Comparison of ENCODE assay signal across 20 mouse cellular contexts in genomic region chr4:81582546-81582945, GRCm38 (mm10).
DNase-seq lines count a peak whose midpoint lies in the region; ATAC-seq lines count a peak whose summit lies in the region.
"Had no signal": no experiment of that assay in that cellular context is flagged by ENCODE, and none has a peak within 500 bp of the region (broad histone marks: within the 10 kb centered on the region; RNA-seq: fewer than 3 reads in every experiment).

No protein-coding gene starts in this region.

- no peaks in the 10 kb centered on the region for H3K36me3 ChIP-seq in forebrain, embryonic 15.5 days
- H3K36me3 ChIP-seq in forebrain, embryonic 14.5 days (ENCODE audit: control insufficient read depth, insufficient read depth, low read length), result no peaks in the 10 kb centered on the region
- no peaks in the 10 kb centered on the region for H3K36me3 ChIP-seq in embryonic facial prominence, embryonic 13.5 days
- H3K36me3 ChIP-seq: hindbrain, embryonic 10.5 days; kidney, embryonic 15.5 days; limb, embryonic 15.5 days had no signal

- no peak overlapping the region for H3K4me3 ChIP-seq in forebrain, embryonic 15.5 days
- H3K4me3 ChIP-seq in forebrain, embryonic 14.5 days (ENCODE audit: low read depth, low read length), result no peak overlapping the region
- no peak overlapping the region for H3K4me3 ChIP-seq in embryonic facial prominence, embryonic 13.5 days
- H3K4me3 ChIP-seq: erythroblast, embryonic 14.5 days; hindbrain, embryonic 10.5 days; kidney, embryonic 15.5 days; limb, embryonic 15.5 days had no signal

- H3K27me3 ChIP-seq in forebrain, embryonic 15.5 days, result no peaks in the 10 kb centered on the region
- no peaks in the 10 kb centered on the region for H3K27me3 ChIP-seq in forebrain, embryonic 14.5 days (replicated peaks; ENCODE audit: control insufficient read depth, insufficient read depth, low read length)
- H3K27me3 ChIP-seq in embryonic facial prominence, embryonic 13.5 days, result no peaks in the 10 kb centered on the region
- H3K27me3 ChIP-seq: limb, embryonic 15.5 days had no signal

- H3K4me1 ChIP-seq in forebrain, embryonic 15.5 days, result peaks cover 28% of the 10 kb centered on the region
- peaks cover 17% of the 10 kb centered on the region for H3K4me1 ChIP-seq in forebrain, embryonic 14.5 days (ENCODE audit: control insufficient read depth, insufficient read depth, low read length)
- H3K4me1 ChIP-seq in embryonic facial prominence, embryonic 13.5 days, result peaks cover 37% of the 10 kb centered on the region
- H3K4me1 ChIP-seq: kidney, embryonic 15.5 days had no signal

- no peaks in the 10 kb centered on the region for H3K9me3 ChIP-seq in forebrain, embryonic 15.5 days
- no peaks in the 10 kb centered on the region for H3K9me3 ChIP-seq in forebrain, embryonic 14.5 days (replicated peaks; ENCODE audit: control insufficient read depth, low read length)
- no peaks in the 10 kb centered on the region for H3K9me3 ChIP-seq in embryonic facial prominence, embryonic 13.5 days
- H3K9me3 ChIP-seq: hindbrain, embryonic 10.5 days; kidney, embryonic 15.5 days; limb, embryonic 15.5 days had no signal

- H3K4me2 ChIP-seq in forebrain, embryonic 15.5 days (replicated peaks), result no peak overlapping the region
- no peak overlapping the region for H3K4me2 ChIP-seq in forebrain, embryonic 14.5 days (ENCODE audit: low read length)
- no peak overlapping the region for H3K4me2 ChIP-seq in embryonic facial prominence, embryonic 13.5 days
- H3K4me2 ChIP-seq: kidney, embryonic 15.5 days; limb, embryonic 15.5 days; midbrain, embryonic 11.5 days had no signal

- 46% methylated on average over 2 of the region's 2 CpGs for WGBS in forebrain, embryonic 15.5 days
- 46% methylated on average over 2 of the region's 2 CpGs for WGBS in forebrain, embryonic 14.5 days
- WGBS in embryonic facial prominence, embryonic 13.5 days, result 10% methylated on average over 2 of the region's 2 CpGs

- no peak for DNase-seq in forebrain, embryonic 14.5 days (ENCODE audit: low spot score)
- DNase-seq in heart, postnatal 10 days, result peak; percentile 20 to 29
- no peak for DNase-seq in heart, adult 18-20 months
- peak; percentile 47 for DNase-seq in NIH3T3 (ENCODE audit: low read depth)
- no peak for DNase-seq in frontal cortex, postnatal 10 days (ENCODE audit: low spot score in 2 of 2)
- DNase-seq: adrenal gland, adult 8-10 months; embryo, embryonic 11 days; gastrocnemius, postnatal 14 days; kidney, postnatal 4 days; right cerebral cortex, postnatal 4 days had no signal

- intact Hi-C loops in heart, postnatal 10 days (cut with DNase I), result no loop called here

- H3K9ac ChIP-seq in forebrain, embryonic 15.5 days (replicated peaks), result no peak overlapping the region
- no peak overlapping the region for H3K9ac ChIP-seq in forebrain, embryonic 14.5 days (ENCODE audit: low read length)
- H3K9ac ChIP-seq in embryonic facial prominence, embryonic 13.5 days, result no peak overlapping the region
- H3K9ac ChIP-seq: kidney, embryonic 15.5 days; limb, embryonic 15.5 days had no signal

- H3K27ac ChIP-seq in forebrain, embryonic 15.5 days (replicated peaks), result 0 out of 2 replicates have a peak overlapping the region, but pooled peaks have one; percentile 56
- H3K27ac ChIP-seq in forebrain, embryonic 14.5 days (ENCODE audit: low read depth, low read length), result no peak overlapping the region
- peak overlapping the region; percentile 84 for H3K27ac ChIP-seq in embryonic facial prominence, embryonic 13.5 days
- H3K27ac ChIP-seq: hindbrain, embryonic 10.5 days; hindbrain, postnatal 0 days; kidney, embryonic 15.5 days; limb, embryonic 15.5 days; macrophage had no signal

- no peak for ATAC-seq in forebrain, embryonic 15.5 days (replicated peaks)
- no peak for ATAC-seq in forebrain, embryonic 14.5 days
- no peak for ATAC-seq in embryonic facial prominence, embryonic 13.5 days (ENCODE audit: insufficient number of reproducible peaks, insufficient read depth, low FRiP score, low TSS enrichment, low read depth)
- ATAC-seq: hindbrain, postnatal 0 days; intestine, postnatal 0 days had no signal

Comparison
In these comparisons a context has a peak if more than half of its experiments do, and no peak if none do; other contexts are left out.
1. DNase-seq: peak in heart, postnatal 10 days (2 of 2) and NIH3T3 (single experiment); none in forebrain, embryonic 14.5 days (single experiment), heart, adult 18-20 months (0 of 2) and frontal cortex, postnatal 10 days (0 of 2).